Mouse (Mus musculus): ENCODE measurements at regions not wholly inside any gene's neighbourhood (a gene's known extent, or its start where the extent isn't known, plus 50 kb on each side); places are given as distances from the start of the nearest gene placed in this dataset.

DNA sequence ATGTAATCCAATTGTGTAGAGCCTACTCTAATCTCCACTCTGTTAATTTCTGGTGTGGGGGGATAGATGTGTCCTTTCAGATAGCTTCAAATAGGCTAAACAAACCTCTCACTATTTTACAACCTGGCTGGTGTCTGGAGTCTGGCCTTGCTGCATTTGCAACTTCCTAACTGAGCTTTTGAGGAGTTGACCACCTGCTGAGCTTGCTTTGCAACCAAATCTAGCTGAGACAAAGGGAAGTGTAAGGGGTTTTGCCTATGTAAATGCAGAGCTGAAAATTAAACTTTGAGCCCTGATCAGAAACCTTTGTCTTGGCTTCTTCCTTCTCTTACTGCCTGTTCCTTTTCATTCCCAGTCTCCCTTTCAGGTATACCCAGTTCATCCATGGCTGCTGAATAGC, 404.3 kb downstream of the Cetn3 start:
- DNase-seq (ENCODE audit: extremely low spot score) = no peak

DNA sequence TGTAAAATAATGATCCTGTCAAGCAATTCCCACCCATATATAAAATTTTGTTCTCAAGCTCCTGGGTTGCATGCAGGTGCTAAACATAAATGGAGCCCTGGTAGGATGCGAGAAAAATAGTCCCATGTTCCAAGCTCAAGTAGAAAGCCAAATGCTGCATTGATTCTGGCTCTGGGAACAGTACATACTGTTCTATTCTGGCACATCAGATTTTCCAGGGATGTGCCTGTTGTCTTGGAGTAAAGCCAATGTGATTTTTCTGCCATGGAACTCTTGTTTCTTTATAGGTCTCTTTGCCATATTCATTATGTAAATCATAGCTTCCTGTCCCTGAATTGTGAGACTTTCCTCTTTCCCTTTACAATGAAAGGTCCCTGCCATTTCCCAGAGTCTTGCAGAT, 417.9 kb downstream of the Cetn3 start:
- DNase-seq (ENCODE audit: extremely low spot score) = no peak

DNA sequence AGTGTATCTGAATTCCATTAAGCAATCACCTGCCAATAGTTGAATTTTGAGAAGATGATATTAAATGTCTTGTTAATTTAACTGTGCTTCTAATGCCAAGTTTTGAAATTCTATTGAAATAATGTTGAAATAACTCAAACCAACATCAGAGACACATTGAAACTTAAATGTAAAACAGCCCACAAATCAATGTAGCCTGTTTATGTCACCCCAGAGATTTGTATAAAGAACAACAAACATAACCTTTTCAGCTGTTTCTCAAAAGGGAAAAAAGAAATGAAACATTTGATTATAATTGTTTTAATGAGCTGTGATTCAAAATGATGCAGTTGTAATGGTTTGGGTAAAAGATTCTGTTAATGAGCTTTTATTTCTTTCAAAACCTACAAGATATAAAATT, 442.6 kb downstream of the Cetn3 start:
- DNase-seq (ENCODE audit: extremely low spot score) = no peak

DNA sequence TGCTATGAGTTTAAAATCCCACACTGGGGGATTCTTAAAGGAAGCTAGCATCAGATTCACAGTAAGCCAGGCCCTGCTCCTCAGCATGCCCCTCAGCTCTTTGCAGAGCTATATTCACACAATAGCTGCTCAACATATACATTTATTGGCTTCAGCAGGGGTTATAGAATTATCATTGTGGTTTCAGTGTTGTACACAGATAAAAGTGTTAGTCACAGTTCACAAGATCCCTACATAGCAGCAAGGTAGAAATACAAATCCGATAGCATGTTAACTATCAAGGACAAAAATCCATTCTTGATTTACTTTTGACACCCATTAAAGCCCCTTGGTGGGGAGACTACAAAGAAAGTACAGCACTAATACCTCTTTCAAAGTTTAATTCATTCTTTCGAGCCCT, 451.0 kb downstream of the Cetn3 start:
- DNase-seq (ENCODE audit: extremely low spot score) = no peak

DNA sequence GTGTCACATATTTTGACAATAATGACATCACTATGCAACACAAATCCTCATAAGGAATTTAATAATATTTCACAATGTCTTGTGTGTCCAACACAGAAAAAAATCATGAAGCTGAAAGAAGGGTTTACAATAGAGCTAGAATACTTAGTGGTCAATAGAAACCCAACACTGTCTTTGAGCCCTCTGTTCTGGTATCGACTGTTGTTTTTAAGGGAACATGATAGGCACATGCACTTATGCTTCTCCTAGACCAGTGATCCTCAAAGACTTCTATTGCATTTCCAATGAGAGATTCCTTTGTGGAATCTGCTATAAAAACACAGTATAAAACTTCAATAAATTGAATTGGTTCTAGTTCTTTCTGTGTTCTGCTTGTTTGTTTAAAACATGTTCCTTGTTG, 463.4 kb downstream of the Cetn3 start:
- DNase-seq (ENCODE audit: extremely low spot score) = no peak

DNA sequence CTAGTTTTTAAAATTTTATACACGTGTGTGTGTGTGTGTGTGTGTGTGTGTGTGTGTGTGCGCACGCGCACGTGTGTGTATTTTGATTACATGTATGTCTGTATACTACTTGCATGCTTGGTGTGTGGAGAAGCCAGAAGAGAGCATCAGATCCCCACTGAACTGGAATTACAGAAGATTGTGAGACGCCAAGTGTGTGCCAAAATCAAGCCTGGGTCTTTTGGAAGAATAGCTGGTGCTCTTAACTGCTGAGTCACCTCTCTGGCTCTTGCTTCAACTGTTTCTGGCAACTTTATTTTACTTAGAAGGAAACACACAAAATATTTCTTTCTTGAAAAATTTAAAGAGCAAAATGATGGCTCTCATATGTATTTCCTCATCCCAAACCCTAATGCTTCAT, 467.5 kb downstream of the Cetn3 start:
- DNase-seq (ENCODE audit: extremely low spot score) = no peak

DNA sequence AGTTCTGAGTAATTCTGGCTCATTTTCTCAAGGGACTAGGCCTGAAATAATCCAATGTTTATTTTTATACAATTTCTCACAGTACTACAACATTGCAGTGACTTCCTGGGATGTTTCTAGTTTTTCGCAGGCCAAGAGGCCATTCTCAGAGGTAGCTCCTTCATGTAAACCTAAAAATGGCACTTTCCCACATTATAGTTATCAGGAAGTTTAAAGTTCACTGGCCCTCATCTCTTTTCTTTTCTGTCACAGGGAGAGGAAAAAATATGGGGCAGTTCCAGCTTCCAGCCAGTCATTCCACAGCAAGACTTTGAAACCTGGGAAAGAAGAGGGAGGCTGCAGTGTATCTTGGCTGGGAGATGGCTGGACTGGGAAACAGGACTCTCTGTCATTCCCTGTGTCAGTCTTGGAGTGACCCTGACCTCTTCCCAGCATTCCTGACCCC, 475.6 kb downstream of the Cetn3 start:
- DNase-seq (ENCODE audit: extremely low spot score) = peak; percentile 2

DNA sequence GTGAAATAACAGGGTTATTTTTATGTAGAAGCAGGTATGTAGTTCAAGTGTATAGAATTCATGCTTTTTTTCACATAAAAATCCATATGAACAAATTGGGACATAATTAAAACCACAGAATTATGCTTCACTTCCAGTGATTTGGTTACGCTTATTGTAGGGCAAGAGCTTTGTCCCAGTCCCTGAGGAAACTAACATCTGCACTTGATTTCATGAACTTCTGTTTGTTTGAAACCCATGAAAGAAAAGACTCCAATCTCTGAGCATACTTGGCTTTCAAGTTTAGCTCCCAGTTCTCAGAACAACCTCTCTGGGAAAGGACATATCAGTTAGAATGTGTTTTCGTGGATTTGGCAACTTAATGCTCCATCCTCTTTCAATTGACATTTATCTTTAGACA, 481.4 kb downstream of the Cetn3 start:
- no peak for DNase-seq (ENCODE audit: extremely low spot score)

DNA sequence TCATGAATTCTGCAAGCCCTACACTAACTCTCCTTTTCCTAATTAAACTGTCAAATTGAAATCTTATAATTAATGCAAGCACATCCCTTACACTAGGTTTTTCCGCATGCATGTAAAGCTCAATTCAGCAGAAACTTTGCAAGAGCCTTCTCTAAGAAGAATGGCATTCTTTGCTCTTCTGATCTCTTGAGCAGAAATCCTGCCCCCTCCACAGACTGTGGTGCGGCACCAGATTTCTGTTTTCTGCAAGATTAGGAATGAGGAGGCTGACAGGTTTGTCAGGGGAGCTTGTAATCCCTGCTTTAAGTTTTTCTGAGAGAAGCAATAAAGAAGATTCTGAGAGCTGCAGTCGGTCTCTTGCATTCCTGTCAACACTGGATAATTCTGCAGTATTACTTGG, 482.3 kb downstream of the Cetn3 start:
- DNase-seq (ENCODE audit: extremely low spot score) = no peak

DNA sequence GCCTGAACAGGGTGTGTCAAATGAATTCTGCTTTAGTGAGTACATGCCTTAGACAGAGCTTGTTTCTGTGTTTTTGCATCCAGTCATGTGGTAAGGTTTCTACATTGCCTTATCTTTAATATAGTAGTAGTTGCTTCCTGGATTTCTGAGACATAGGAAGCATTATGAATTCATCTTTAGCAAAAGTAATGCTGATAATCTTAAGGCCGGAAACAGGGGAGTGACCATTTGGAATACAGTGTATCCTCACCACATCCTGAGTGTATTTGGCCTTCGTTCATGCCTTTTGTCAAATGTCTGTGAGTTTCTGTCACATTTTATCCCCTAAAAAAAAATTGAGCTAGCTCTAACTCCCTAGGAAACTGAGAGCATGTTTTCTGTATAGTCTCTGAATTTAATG, 482.9 kb downstream of the Cetn3 start:
- no peak for DNase-seq (ENCODE audit: extremely low spot score)

DNA sequence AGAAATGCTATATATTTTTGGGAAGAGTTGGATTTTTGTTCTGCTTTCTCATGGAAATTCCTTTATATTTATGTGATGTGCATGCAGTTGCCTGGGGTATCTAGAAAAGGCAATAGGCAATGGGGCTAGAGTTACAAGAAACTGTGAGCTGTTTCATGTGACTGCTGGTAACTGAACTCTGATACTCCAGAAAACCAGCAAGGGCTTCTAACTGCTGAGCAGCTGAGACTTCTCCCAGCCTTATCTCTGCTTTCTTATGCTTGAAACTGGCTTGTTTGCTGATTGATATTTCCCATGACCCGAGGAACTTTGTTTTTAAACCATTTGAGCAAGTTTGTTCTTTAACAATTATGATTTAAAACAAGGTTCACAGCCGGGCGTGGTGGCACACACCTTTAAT, 491.9 kb downstream of the Cetn3 start:
- no peak for DNase-seq (ENCODE audit: extremely low spot score)

DNA sequence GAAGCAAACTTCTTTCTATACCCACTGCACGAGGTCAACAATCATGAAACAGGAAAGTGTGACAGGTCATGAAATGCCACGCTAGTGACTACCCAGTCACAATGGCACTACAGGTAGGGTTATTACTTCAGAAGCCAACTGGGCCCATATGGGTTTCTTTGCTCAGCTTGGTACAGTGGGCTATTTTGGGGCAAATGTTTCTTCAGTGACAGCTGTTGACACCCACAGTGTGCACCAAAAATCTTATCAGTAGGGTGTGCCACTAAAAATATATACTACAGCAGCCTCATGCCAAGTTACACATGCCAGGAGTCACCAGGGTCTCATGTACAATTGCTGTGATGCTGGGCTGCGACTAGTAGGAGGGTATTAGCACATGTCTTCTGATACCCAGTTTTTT, 493.1 kb downstream of the Cetn3 start:
- DNase-seq (ENCODE audit: extremely low spot score) = no peak

DNA sequence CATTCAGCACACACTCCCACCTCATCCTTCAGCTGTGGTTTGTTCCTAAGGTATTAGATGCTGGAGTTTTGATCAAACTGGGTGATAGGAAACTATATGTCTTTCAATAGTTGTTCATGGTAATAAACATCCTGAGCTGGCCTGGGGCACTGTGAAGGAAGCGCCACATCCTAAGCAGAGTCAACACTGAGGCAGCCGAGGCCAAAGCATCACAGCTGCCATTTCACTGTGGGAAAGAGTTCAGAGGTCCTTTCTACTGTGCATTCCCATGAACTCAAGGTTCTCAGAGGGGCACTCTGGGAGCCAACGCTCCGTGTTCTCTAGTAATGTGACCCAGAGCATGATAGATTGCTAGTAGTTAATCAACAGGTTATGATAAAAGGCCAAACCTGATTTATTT, 497.9 kb downstream of the Cetn3 start:
- DNase-seq (ENCODE audit: extremely low spot score) = no peak

DNA sequence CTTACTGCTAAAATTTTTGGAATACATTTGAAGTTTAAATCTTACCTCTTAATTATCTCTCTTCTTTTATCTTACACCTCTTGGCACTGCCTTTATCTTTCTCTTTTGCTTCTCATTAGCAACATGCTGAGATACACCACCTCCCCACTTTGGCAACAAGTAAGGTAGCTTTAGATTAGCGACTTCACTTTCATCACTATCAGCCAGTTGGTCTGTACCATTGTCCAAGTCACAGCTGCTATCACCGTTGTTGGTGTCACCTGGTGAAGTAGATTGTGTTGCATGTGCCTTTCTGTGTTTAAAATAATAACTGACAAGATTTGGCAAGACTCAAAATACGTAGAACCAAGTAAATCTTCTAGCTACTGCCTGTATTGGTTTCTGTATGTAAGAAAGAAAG, 513.0 kb downstream of the Cetn3 start:
- no peak for DNase-seq (ENCODE audit: extremely low spot score)

DNA sequence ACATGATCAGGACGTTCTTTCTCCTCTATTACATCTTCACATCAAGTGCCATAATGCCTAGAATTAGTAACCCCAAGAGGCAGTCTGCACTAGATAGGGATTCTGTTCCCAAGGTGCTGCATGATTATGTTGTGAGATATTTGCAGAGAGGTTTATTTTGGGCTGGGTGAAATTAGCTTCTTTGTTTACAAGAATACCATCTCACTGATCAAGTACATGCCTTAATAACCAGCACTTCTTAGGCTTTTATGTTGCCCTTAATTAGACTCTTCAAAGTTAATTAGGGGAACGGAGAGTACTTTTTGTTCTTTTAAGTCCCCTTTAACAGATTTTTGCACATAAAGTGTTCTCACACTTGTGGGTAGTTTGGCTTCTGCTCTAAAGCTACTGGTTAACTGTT, 521.4 kb downstream of the Cetn3 start:
- no peak for DNase-seq (ENCODE audit: extremely low spot score)

DNA sequence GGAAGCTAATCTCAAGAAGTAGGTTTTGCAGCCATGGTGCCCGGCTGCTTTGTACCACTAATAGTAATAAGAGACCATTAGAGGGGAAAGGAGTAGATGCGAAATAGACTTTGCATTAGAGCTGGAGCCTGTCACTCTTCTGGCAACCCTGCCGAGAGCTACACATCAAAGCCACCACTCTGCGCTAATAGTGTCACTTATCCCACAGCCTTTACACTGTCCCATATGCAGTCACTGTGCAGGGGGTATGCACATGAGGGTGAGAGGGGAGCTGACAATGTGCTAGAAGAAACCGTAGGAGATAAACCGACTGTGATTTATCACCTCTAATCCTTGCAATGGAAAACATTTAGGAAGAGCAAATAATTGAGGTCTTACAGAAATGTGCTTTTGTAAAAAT, 522.2 kb downstream of the Cetn3 start:
- DNase-seq (ENCODE audit: extremely low spot score) = no peak

DNA sequence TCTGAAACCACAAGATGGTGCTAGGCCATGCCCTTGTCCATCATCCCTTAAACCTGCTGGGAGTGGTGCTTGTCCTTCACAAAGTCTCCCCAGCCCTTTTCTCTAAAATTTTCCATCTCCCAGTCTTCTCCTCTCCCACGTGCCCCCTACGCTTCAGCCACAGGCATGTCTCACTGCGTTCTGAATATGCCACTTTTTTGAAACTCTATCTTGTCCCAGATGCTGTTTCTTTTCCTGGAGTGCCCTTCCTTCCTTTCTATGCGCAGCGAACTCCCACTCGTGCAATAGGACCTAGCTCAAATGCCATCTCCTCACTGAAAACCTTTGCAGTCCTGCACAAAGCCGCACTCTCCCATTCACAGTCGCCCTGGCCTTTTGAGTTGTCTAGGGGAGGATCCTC, 525.5 kb downstream of the Cetn3 start:
- DNase-seq (ENCODE audit: extremely low spot score) = no peak

DNA sequence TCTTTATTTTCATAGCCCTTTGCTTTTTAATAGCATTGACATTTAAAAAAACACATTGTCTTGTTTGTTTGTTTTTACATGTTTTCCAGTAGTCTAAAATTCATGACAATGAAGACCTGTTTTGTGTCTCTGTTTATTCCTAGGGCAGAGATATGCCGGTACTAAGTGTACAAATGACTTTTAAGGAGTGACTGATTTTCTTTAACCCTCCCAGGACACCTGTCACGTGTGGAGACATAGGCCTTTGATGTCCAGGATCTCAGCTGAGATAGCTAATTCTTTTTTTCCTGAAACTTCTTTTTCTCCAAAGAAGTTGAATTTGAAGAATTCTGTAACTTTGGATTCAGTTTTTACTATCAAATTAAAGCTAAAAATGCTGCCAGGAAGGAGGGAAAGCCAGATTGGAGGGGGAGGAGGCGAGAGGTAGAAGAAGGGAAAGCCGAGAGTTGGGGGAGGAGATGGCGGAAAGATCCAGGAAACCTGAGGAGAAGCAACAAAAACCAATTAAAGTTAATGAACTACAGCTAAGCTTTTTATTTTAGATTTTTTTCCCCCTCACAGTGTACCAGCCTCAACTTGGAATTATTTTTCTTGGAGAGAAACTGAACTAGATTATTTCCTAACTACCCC, 533.8 kb downstream of the Cetn3 start:
- DNase-seq (ENCODE audit: extremely low spot score) = no peak

DNA sequence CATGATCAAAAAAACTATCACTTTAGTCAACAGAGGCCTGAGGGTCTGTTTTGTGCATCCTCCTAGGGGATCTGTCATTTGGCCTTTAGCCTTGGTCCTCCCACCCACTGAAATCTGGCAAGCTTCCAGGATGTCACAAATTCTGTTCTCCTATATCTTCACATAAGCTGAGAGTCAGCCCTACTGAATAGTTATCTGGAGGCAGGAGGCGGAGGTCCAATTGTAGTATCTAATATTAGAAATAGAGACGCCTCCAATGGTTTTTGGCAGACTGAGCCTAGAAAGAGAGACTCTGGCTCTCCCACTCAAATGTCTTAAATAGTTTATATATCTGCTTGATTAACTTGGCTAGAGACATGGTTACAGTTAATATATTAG, 534.3 kb downstream of the Cetn3 start:
- DNase-seq (ENCODE audit: extremely low spot score) = no peak

DNA sequence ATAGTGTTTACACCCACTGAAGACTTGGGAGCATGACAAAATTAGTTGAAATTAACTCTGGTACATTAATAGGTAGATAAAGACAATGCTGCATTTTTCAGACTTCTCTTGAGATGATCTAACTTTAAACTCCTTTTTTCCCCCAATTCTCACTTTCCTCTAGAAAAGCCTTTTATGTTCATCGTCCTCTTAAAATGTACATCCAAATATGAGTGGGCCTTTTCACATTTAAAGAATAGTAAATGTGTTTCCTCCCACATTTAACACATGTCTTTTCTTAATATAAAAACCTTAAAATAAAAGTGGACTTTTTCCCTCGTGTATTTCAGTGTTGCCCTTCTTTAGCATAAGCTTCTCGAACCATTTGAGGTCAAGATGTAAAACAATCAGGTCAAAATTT, 535.5 kb downstream of the Cetn3 start:
- no peak for DNase-seq (ENCODE audit: extremely low spot score)

DNA sequence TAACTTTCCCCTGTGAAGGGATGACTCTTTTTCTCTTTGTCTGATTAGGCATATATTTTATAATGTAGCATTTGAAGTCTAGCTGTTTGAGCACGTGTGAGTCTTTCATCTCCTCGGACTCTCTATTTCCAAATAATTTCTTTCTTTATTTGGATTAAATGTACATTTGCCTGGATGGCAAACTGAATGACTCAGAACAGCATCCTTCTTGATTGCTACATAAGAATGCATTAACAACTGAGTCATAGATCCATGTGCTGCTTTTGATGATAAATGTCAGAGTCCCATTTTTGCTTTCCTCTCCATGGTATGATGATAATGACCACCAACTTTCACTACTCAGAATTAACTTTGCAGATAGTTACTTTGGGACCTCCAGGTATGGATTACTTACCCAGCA, 571.5 kb downstream of the Cetn3 start:
- DNase-seq (ENCODE audit: extremely low spot score) = no peak

DNA sequence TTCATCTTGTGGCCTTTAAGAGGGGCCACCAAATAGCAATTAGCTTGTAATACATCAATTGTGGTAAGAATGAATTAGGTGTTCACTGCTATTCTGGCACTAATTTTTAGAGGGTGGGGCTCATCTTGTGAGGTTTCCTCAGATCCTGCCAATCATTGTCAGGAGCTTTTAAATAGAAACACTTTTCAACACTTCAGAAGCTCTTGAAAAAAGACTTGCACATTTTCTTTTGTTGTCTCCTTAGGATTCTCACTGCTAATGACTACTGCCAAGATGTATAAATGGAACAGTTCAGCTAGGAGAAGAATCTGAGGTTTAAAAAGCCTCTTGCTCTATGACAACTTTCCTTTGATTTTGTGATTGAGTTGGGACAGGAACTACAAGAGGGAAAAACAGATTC, 572.4 kb downstream of the Cetn3 start:
- DNase-seq (ENCODE audit: extremely low spot score) = no peak

DNA sequence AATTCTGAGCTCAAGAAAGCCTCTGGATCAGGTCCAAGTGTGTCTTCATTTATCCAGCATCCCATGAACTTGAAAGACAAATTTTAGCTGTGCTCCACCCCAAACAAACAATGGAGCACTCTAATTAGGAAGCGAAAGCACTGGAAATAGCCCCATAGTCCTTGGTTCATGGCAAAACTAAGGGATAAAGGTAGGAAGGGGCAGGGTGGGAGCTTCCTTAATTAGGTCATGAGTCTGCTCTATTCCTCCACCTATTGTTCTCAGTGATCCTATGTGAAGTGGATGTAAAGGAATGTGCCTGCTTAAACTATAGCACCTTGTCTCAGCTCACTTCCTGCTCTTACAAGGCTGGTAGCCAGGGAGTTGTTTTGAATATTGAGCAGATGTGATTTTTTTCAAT, 576.6 kb downstream of the Cetn3 start:
- DNase-seq (ENCODE audit: extremely low spot score) = no peak

DNA sequence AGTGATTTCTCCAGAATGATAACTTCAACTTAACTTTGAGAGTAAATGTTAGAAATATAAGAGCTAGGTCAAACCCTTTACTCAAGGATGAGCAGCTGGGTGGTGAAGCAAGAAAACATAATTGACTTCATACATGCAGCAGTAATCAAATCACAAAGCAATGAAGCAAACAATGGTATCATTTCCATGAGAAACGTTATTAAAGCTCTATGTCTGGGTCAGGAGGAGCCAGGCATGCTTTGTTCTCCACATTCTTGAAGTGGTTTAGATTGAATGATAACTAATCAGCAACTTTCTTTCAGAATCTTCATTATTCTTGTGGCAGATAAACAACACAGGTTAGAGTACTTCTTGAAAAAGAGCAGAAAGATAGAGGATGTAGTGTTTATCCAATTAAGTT, 577.8 kb downstream of the Cetn3 start:
- no peak for DNase-seq (ENCODE audit: extremely low spot score)

DNA sequence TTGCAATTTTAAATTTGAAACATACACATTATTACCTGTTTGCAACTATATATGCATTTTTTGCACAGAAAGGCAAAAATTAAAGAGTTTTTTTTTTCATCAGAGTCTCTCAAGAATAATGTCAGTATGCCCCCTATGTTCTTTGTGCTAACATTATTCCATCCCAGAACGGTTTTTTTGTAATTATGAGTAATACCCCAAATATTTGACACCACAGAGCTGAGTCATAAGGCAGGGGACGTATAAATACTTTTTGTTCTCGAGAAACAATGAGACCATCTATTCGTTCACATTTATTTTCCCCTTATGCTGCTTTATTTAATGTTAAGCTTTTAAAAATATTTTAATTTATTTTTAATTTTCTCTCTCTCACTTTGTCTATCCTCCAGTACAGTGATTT, 578.5 kb downstream of the Cetn3 start:
- no peak for DNase-seq (ENCODE audit: extremely low spot score)
